Mouse (Mus musculus): ENCODE measurements around the gene Dynlt1c. TPM values are rescaled to one million over a fixed set of nuclear protein-coding genes. Genes with fewer than 3 reads are reported as not detected.
A peak's percentile ranks its signal among the peaks of the same experiment; 100 is the strongest.
"Not testable (repeated sequence)": the region's sequence is repeated elsewhere in the genome, so short reads cannot be mapped to it uniquely, and the experiment has no call there.

Gene Dynlt1c
- polyA plus RNA-seq, 1 experiment from 2014 or later, result 55.0 TPM

- not testable (repeated sequence) for H3K4me1 ChIP-seq; H3K27me3 ChIP-seq; H3K4me3 ChIP-seq (replicated peaks); H3K27ac ChIP-seq; H3K9me3 ChIP-seq; H3K9ac ChIP-seq; H3K4me2 ChIP-seq; H3K36me3 ChIP-seq (replicated peaks); ATAC-seq (ENCODE audit: low FRiP score)
- WGBS, result 58% methylated on average over 10 of the region's 15 CpGs
Observed at GRCm38 (mm10) chr17:6595776-6596497, 5.5 kb upstream of the Dynlt1c start.

GRCm38 (mm10) chr17:6598356-6598755 lies 3.1 kb upstream of the Dynlt1c start:
- H3K4me3 ChIP-seq (replicated peaks); H3K27ac ChIP-seq; H3K9me3 ChIP-seq; H3K9ac ChIP-seq; H3K27me3 ChIP-seq; ATAC-seq (ENCODE audit: low FRiP score); H3K36me3 ChIP-seq (replicated peaks); H3K4me1 ChIP-seq; H3K4me2 ChIP-seq: not testable (repeated sequence)
- WGBS, result 93% methylated on average over 7 of the region's 7 CpGs

GRCm38 (mm10) chr17:6600216-6600911 lies 1.1 kb upstream of the Dynlt1c start:
- not testable (repeated sequence) for ATAC-seq (ENCODE audit: low FRiP score); H3K27ac ChIP-seq; H3K4me3 ChIP-seq (replicated peaks); H3K4me1 ChIP-seq; H3K27me3 ChIP-seq; H3K4me2 ChIP-seq; H3K9me3 ChIP-seq; H3K36me3 ChIP-seq (replicated peaks); H3K9ac ChIP-seq
- 97% methylated on average over 6 of the region's 8 CpGs for WGBS

- peak; percentile 57 for ATAC-seq (ENCODE audit: low FRiP score)
- H3K36me3 ChIP-seq (replicated peaks); H3K9ac ChIP-seq; H3K9me3 ChIP-seq; H3K4me2 ChIP-seq; H3K4me1 ChIP-seq; H3K27me3 ChIP-seq; H3K27ac ChIP-seq: not testable (repeated sequence)
- peak overlapping the region; percentile 24; the same call in 1 of the 2 replicates for H3K4me3 ChIP-seq (replicated peaks)
- WGBS, result 27% methylated on average over 3 of the region's 4 CpGs
Observed at GRCm38 (mm10) chr17:6602205-6602604, 734 bp downstream of the Dynlt1c start.

GRCm38 (mm10) chr17:6605347-6605746 lies 3.9 kb downstream of the Dynlt1c start:
- not testable (repeated sequence) for H3K9me3 ChIP-seq; H3K36me3 ChIP-seq (replicated peaks); H3K4me2 ChIP-seq; H3K27ac ChIP-seq; H3K9ac ChIP-seq; H3K27me3 ChIP-seq; ATAC-seq (ENCODE audit: low FRiP score); H3K4me3 ChIP-seq (replicated peaks); H3K4me1 ChIP-seq
- 70% methylated on average over 1 of the region's 1 CpGs for WGBS

GRCm38 (mm10) chr17:6613524-6613923 lies 12.1 kb downstream of the Dynlt1c start:
- H3K27me3 ChIP-seq; H3K9ac ChIP-seq; H3K4me2 ChIP-seq; H3K4me1 ChIP-seq; H3K27ac ChIP-seq; H3K4me3 ChIP-seq (replicated peaks); H3K36me3 ChIP-seq (replicated peaks); H3K9me3 ChIP-seq; ATAC-seq (ENCODE audit: low FRiP score): not testable (repeated sequence)
- WGBS, result 95% methylated on average over 11 of the region's 14 CpGs

GRCm38 (mm10) chr17:6614316-6614715 lies 12.8 kb downstream of the Dynlt1c start:
- WGBS, result 90% methylated on average over 5 of the region's 9 CpGs
- not testable (repeated sequence) for H3K4me1 ChIP-seq

GRCm38 (mm10) chr17:6616731-6617130 lies 15.3 kb downstream of the Dynlt1c start:
- 98% methylated on average over 9 of the region's 9 CpGs for WGBS
- ATAC-seq (ENCODE audit: low FRiP score), result not testable (repeated sequence)

More at GRCm38 (mm10) chr17:6614316-6614715, 12.8 kb downstream of the Dynlt1c start:
- H3K27ac ChIP-seq; H3K9me3 ChIP-seq; H3K27me3 ChIP-seq; H3K9ac ChIP-seq; H3K4me2 ChIP-seq; H3K4me3 ChIP-seq (replicated peaks); H3K36me3 ChIP-seq (replicated peaks); ATAC-seq (ENCODE audit: low FRiP score): not testable (repeated sequence)

GRCm38 (mm10) chr17:6617689-6618400 lies 16.4 kb downstream of the Dynlt1c start:
- not testable (repeated sequence) for H3K36me3 ChIP-seq (replicated peaks); H3K4me1 ChIP-seq; H3K9me3 ChIP-seq; ATAC-seq (ENCODE audit: low FRiP score); H3K27me3 ChIP-seq; H3K9ac ChIP-seq; H3K27ac ChIP-seq; H3K4me3 ChIP-seq (replicated peaks); H3K4me2 ChIP-seq
- 82% methylated on average over 8 of the region's 13 CpGs for WGBS

More at GRCm38 (mm10) chr17:6616731-6617130, 15.3 kb downstream of the Dynlt1c start:
- not testable (repeated sequence) for H3K9me3 ChIP-seq; H3K4me2 ChIP-seq; H3K36me3 ChIP-seq (replicated peaks); H3K27me3 ChIP-seq; H3K4me1 ChIP-seq; H3K9ac ChIP-seq; H3K27ac ChIP-seq; H3K4me3 ChIP-seq (replicated peaks)

GRCm38 (mm10) chr17:6619271-6619670 lies 17.8 kb downstream of the Dynlt1c start:
- H3K9ac ChIP-seq; H3K4me1 ChIP-seq; H3K27me3 ChIP-seq; ATAC-seq (ENCODE audit: low FRiP score); H3K9me3 ChIP-seq; H3K4me2 ChIP-seq; H3K4me3 ChIP-seq (replicated peaks); H3K36me3 ChIP-seq (replicated peaks); H3K27ac ChIP-seq: not testable (repeated sequence)
- WGBS, result 89% methylated on average over 5 of the region's 5 CpGs

- not testable (repeated sequence) for H3K4me2 ChIP-seq; ATAC-seq (ENCODE audit: low FRiP score); H3K27ac ChIP-seq; H3K9ac ChIP-seq; H3K4me3 ChIP-seq (replicated peaks); H3K9me3 ChIP-seq; H3K27me3 ChIP-seq; H3K4me1 ChIP-seq; H3K36me3 ChIP-seq (replicated peaks)
- 90% methylated on average over 4 of the region's 6 CpGs for WGBS
Observed at GRCm38 (mm10) chr17:6620035-6620434, 18.6 kb downstream of the Dynlt1c start.

GRCm38 (mm10) chr17:6620730-6621451 lies 19.4 kb downstream of the Dynlt1c start:
- not testable (repeated sequence) for ATAC-seq (ENCODE audit: low FRiP score)

More at GRCm38 (mm10) chr17:6620730-6621451, 19.4 kb downstream of the Dynlt1c start:
- H3K4me2 ChIP-seq; H3K9ac ChIP-seq; H3K36me3 ChIP-seq (replicated peaks); H3K4me1 ChIP-seq; H3K9me3 ChIP-seq; H3K4me3 ChIP-seq (replicated peaks); H3K27me3 ChIP-seq; H3K27ac ChIP-seq: not testable (repeated sequence)
- 88% methylated on average over 18 of the region's 20 CpGs for WGBS
